Mouse (Mus musculus): ENCODE data around the gene Soga1.

Soga1 gene

DNA sequence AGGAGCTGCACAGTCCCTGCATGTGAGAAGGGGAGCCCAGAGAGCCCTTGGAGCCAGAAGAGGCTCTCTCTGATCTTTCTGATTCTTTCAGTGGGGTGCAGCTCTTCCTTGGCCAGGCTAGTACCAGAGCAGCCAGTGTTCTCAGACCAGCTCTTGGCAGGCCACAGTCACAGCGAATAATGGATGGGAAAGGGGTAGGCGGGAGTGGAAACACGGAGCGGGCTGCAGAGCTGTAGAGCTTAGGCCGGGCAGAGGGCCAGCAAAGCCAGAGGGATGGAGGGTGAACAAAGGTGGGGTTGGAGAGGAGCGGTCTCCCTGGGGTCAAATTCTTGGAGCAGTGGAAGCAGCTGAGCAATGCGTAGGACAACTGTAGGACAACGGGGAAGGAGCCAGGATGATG, 13.0 kb upstream of the Soga1 start:
- no peaks in the 10 kb centered on the region for H3K27me3 ChIP-seq (ENCODE audit: control insufficient read depth, insufficient read depth, low read length, poor library complexity, severe bottlenecking)
- H3K36me3 ChIP-seq (ENCODE audit: control insufficient read depth, insufficient read depth, low read length, poor library complexity, severe bottlenecking) = no peaks in the 10 kb centered on the region; the same call in 1 of the 2 replicates
- DNase-seq (ENCODE audit: low read depth, low spot score) = no peak

- DNase-seq (ENCODE audit: low read depth, low spot score) = no peak
- H3K36me3 ChIP-seq (ENCODE audit: control insufficient read depth, insufficient read depth, low read length, poor library complexity, severe bottlenecking) = no peaks in the 10 kb centered on the region
- H3K27me3 ChIP-seq (ENCODE audit: control insufficient read depth, insufficient read depth, low read length, poor library complexity, severe bottlenecking) = no peaks in the 10 kb centered on the region
Measured at GRCm38 (mm10) chr2:157087536-157088317, 8.7 kb upstream of the Soga1 start.

- Histone ChIP-seq H3K36me3 (ENCODE audit: control insufficient read depth, insufficient read depth, low read length, poor library complexity, severe bottlenecking) (no peaks in the 10 kb centered on the region), H3K27me3 (ENCODE audit: control insufficient read depth, insufficient read depth, low read length, poor library complexity, severe bottlenecking) (no peaks in the 10 kb centered on the region)
- no peak for DNase-seq (ENCODE audit: low read depth, low spot score)
Measured at GRCm38 (mm10) chr2:157086796-157087195, 7.7 kb upstream of the Soga1 start, which contains the start of gene Tldc2. TSS of gene Tldc2 (plus strand) at chr2:157087055.

DNA sequence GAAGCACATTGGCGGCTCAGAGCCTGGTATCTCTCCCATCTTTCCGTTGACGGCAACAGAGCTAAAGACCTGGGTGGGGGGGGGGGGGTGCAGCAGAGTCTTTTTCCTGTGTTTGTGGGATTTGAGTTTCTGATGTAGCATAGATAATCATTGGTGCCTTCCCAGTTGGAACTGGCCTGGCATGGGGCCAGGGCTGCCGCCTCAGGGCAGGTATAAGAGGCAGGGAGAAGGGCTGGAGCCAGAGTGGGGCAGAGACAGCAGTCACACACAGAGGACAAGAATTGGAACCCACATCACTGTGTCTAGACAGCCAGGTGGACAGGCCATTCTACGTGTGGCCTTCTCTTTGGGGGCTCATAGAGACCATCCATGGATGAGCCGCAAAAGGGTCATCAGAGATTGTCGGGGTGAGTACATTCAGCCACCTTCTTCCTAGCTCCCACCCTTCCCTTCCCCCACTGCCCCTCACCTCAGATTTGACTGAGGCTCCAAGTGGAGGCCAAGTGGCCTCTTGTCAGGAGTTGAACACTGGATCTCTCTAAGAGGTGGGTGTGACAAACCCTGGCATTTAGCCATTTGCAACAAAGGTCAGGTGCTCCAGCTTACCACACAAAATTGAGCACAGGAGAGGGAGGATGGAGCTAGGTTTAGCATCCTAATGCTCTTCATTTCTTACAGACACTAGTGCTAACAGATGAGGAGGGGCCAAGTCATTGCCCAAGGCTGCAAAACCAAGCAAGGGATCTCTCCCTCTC, 6.0 kb upstream of the Soga1 start:
- H3K36me3 ChIP-seq (ENCODE audit: control insufficient read depth, insufficient read depth, low read length, poor library complexity, severe bottlenecking) = no peaks in the 10 kb centered on the region
- DNase-seq (ENCODE audit: low read depth, low spot score) = no peak
- H3K27me3 ChIP-seq (ENCODE audit: control insufficient read depth, insufficient read depth, low read length, poor library complexity, severe bottlenecking) = no peaks in the 10 kb centered on the region

GRCm38 (mm10) chr2:157081960-157082359, 2.9 kb upstream of the Soga1 start:
- no peak for DNase-seq (ENCODE audit: low read depth, low spot score)
- no peaks in the 10 kb centered on the region for H3K36me3 ChIP-seq (ENCODE audit: control insufficient read depth, insufficient read depth, low read length, poor library complexity, severe bottlenecking)
- peaks cover 3% of the 10 kb centered on the region for H3K27me3 ChIP-seq (ENCODE audit: control insufficient read depth, insufficient read depth, low read length, poor library complexity, severe bottlenecking)

DNA sequence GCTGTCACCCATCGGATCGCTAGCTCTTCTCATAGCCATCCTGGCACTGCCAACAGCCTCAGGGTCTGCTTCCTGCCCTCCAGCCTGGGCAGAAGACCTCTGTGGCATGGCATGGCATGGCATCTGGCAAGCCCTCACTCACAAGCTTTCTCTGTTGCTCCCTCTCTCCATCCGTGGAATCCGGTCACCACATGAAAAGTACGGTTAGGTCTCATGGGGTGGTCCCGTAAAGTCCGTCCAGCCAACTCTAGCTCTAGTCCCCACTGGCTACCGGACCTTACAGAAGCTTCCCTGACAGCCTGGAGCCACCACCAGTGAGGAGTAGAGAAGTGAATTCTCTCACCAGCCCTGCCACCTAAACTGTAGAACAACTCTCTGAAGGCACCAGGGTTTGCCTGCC, 2.3 kb upstream of the Soga1 start:
- DNase-seq (ENCODE audit: low read depth, low spot score) = no peak
- peaks cover 3% of the 10 kb centered on the region for H3K27me3 ChIP-seq (ENCODE audit: control insufficient read depth, insufficient read depth, low read length, poor library complexity, severe bottlenecking)
- no peaks in the 10 kb centered on the region for H3K36me3 ChIP-seq (ENCODE audit: control insufficient read depth, insufficient read depth, low read length, poor library complexity, severe bottlenecking)

GRCm38 (mm10) chr2:157079701-157080180, 687 bp upstream of the Soga1 start:
- no peak for DNase-seq (ENCODE audit: low read depth, low spot score)
- Histone ChIP-seq H3K36me3 (ENCODE audit: control insufficient read depth, insufficient read depth, low read length, poor library complexity, severe bottlenecking) (no peaks in the 10 kb centered on the region), H3K27me3 (ENCODE audit: control insufficient read depth, insufficient read depth, low read length, poor library complexity, severe bottlenecking) (peaks cover 3% of the 10 kb centered on the region)

DNA sequence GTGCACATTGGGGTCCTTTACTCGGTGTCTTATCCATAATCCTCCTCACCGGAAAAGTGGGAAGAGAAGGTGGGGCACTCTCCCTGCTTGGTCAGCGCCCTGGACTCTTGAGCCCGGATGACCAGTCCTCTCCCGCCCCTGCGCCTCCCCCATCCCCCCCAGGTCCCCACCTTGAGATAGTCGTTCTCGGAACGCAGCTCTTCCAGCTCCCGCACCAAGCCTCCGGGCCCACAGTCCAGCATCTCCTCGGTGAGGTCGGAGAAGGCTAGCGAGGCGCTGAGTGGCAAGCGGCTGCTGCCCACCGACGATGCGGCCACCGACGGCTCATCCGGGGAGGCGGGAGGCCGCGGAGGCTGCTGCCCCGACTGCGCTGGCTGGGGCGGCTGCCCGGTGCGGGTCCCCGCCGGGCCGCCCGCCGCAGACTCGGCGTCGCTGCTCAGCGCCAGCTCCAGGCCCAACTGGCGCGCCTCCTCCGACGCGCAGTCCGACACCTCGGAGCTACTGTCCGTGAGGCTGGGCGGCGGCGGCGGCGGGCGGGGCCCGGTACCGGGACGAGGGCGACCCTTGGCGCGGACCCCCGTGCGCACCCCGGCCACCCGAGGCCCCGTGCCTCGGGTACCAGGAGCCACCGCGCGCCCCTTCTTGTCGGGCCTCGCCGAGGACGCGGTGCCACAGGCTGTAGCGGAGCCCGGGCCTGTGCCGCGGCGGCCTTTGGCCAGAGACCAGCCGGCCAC, 828 bp downstream of the Soga1 start:
- no peak for DNase-seq (ENCODE audit: low read depth, low spot score)
- H3K36me3 ChIP-seq (ENCODE audit: control insufficient read depth, insufficient read depth, low read length, poor library complexity, severe bottlenecking) = no peaks in the 10 kb centered on the region
- H3K27me3 ChIP-seq (ENCODE audit: control insufficient read depth, insufficient read depth, low read length, poor library complexity, severe bottlenecking) = peaks cover 3% of the 10 kb centered on the region

GRCm38 (mm10) chr2:157077641-157078058, 1.4 kb downstream of the Soga1 start:
- H3K27me3 ChIP-seq (ENCODE audit: control insufficient read depth, insufficient read depth, low read length, poor library complexity, severe bottlenecking) = peaks cover 3% of the 10 kb centered on the region
- no peaks in the 10 kb centered on the region for H3K36me3 ChIP-seq (ENCODE audit: control insufficient read depth, insufficient read depth, low read length, poor library complexity, severe bottlenecking)
- no peak for DNase-seq (ENCODE audit: low read depth, low spot score)

- no peak for DNase-seq (ENCODE audit: low read depth, low spot score)
- H3K36me3 ChIP-seq (ENCODE audit: control insufficient read depth, insufficient read depth, low read length, poor library complexity, severe bottlenecking) = no peaks in the 10 kb centered on the region
- H3K27me3 ChIP-seq (ENCODE audit: control insufficient read depth, insufficient read depth, low read length, poor library complexity, severe bottlenecking) = peaks cover 3% of the 10 kb centered on the region
Measured at GRCm38 (mm10) chr2:157077160-157077559, 1.9 kb downstream of the Soga1 start.

- Histone ChIP-seq H3K27me3 (ENCODE audit: control insufficient read depth, insufficient read depth, low read length, poor library complexity, severe bottlenecking) (peaks cover 3% of the 10 kb centered on the region), H3K36me3 (ENCODE audit: control insufficient read depth, insufficient read depth, low read length, poor library complexity, severe bottlenecking) (no peaks in the 10 kb centered on the region)
- no peak for DNase-seq (ENCODE audit: low read depth, low spot score)
Measured at GRCm38 (mm10) chr2:157076585-157076984, 2.5 kb downstream of the Soga1 start.

GRCm38 (mm10) chr2:157075685-157076084, 3.4 kb downstream of the Soga1 start:
- no peak for DNase-seq (ENCODE audit: low read depth, low spot score)
- no peaks in the 10 kb centered on the region for H3K36me3 ChIP-seq (ENCODE audit: control insufficient read depth, insufficient read depth, low read length, poor library complexity, severe bottlenecking)
- H3K27me3 ChIP-seq (ENCODE audit: control insufficient read depth, insufficient read depth, low read length, poor library complexity, severe bottlenecking) = peaks cover 3% of the 10 kb centered on the region

- no peaks in the 10 kb centered on the region for H3K36me3 ChIP-seq (ENCODE audit: control insufficient read depth, insufficient read depth, low read length, poor library complexity, severe bottlenecking)
- H3K27me3 ChIP-seq (ENCODE audit: control insufficient read depth, insufficient read depth, low read length, poor library complexity, severe bottlenecking) = peaks cover 3% of the 10 kb centered on the region
- DNase-seq (ENCODE audit: low read depth, low spot score) = no peak
Measured at GRCm38 (mm10) chr2:157075226-157075625, 3.8 kb downstream of the Soga1 start.

DNA sequence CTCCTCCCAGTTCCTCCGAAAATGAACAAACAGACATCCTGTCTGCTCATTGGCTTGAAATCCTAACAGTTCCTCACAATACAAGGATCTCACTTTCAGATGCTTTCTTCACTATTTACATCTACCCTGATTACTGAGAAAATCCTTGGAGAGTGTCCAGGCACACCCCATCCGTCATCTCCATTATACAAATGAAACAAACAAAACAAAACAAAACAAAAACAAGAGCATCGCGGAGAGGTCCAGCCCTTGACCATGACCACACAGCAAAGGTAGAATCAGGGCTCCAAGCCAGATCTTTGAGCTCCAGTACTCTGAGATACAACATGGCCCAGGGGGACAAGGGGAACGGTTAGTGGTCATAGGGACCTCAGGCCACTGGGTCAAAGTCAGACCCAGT, 4.3 kb downstream of the Soga1 start:
- no peak for DNase-seq (ENCODE audit: low read depth, low spot score)
- H3K36me3 ChIP-seq (ENCODE audit: control insufficient read depth, insufficient read depth, low read length, poor library complexity, severe bottlenecking) = no peaks in the 10 kb centered on the region

More for the DNA sequence above, 4.3 kb downstream of the Soga1 start:
- H3K27me3 ChIP-seq (ENCODE audit: control insufficient read depth, insufficient read depth, low read length, poor library complexity, severe bottlenecking) = peaks cover 3% of the 10 kb centered on the region
